Mouse (Mus musculus): ENCODE measurements around the gene Il33.
A peak's percentile ranks its signal among the peaks of the same experiment; 100 is the strongest.

Gene Il33

GRCm38 (mm10) chr19:29924638-29925258 is at the start of gene Il33:
Gene Il33 (plus strand): TSS chr19:29925114.
- peak; percentile 82 for DNase-seq (ENCODE audit: low read depth)

DNA sequence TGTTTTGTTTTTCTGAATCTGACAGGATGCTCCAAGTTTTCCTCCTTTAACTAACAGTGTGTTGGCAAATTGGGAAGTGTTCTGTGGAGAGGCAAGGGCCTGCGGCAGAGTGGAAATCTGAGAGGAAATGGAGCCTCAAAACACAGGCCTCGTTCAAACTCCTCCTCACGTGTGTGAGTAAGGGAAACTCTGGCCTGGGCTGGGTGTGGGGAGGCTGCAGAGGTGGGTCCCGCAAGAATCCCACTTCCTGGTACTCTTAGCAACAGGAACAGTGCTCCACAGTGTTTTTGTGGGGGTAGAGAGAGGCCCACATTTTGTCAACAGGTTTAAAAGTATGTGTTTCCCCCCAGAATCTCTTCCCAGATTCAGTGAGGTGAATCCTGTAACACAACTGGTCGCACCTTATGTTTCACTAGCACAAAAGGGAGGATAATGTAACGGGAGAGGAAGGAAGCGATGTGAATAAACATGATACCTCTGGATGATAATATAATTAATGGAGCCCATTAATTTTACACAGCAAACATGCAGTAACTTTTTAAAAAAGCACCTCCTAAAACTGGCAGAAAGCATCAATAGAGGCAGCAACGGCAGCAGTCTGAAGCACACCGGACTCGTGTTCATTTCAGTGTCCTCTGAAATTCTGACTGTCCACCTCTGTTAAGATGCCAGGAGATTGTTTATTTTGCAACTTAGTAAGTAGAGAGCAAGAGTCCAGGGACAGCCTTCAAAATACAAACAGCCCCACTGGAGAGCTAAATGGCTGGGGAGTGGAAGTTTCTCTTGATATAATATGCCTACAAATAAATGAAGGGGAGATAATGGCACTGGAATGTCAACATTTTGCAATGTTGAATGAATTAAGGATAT is 47.3 kb upstream of the Il33 start:
- no peak for DNase-seq (ENCODE audit: low read depth)

- DNase-seq (ENCODE audit: low read depth): no peak
Observed at GRCm38 (mm10) chr19:29878896-29879504, 45.9 kb upstream of the Il33 start.

DNA sequence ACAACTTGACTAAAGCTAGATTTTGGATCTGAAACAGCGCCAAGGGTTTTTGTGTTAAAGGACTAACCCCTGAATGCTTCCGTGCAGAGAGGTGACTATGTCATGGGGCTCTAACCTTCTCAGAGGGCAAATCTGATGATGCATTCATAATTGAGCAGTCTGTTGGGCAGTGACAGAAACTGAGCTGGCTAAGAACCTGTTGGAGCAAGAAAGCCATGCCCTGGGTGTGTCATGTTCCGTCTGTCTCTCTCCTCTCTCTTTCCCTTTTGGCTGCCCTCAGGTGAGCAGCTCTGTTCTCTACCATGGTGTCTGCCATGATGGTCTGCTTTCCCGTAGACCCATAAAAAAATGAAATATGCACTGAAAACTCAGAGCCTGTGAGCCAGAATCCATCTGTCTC is 44.0 kb upstream of the Il33 start:
- DNase-seq (ENCODE audit: low read depth): no peak

GRCm38 (mm10) chr19:29882696-29883095 is 42.2 kb upstream of the Il33 start:
- no peak for DNase-seq (ENCODE audit: low read depth)

DNA sequence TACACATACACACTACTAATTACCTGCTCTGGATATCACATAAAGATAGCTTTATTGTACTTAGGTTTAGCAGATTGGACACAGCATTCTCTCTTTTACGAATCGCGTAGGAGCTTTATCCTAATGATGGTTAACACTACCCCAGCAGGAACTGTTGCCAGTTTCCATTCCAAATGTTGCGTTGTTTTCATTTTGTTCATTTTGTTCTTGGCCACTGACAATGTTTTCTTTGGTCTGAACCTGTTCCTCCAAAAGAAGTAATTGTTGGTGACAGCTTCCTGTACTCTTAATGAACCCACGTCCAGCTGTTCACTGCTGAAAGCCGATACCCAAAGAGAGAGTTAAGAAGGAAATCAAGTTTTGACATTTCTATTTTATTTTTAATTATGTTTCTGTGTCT is 39.4 kb upstream of the Il33 start:
- DNase-seq (ENCODE audit: low read depth): no peak

DNA sequence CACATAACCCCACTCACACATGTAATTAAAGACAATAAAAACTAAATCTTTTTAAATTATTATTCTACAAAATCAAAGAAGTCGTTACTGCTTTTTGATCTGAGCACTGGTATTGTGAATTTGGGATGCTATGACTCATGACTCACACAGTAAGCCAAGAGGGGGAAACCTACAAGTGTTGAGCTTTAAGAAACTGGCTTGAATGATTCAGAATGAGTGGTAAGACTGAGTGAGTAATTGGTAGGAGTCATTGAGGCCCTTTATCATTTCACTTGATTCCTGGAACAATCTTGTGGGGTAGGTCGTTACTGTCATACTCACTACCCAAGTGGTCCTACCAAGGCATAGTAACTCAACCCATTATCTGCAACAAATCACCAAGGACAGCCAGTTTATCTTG is 37.4 kb upstream of the Il33 start:
- peak; percentile 48 for DNase-seq (ENCODE audit: low read depth)

GRCm38 (mm10) chr19:29888946-29889345 is 36.0 kb upstream of the Il33 start:
- no peak for DNase-seq (ENCODE audit: low read depth)

DNA sequence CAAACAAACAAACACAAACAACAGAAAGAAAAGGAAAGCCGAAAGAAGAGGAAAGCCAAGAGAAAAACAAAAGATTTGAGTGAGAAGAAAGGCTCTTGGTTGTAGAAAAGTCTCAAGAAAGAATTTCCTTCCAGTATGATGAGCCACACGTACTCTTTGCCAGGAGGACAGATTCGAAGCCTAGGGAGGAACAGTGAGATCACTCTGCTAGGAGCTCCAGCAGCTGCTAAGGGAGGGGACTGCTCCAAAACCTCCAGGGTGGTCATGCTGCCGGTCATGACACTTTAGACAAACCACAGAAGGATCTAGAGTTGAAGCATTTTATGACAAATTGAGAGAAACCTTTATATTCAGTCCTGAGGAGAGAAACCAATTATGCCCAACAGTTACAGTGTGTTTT is 32.9 kb upstream of the Il33 start:
- no peak for DNase-seq (ENCODE audit: low read depth)

DNA sequence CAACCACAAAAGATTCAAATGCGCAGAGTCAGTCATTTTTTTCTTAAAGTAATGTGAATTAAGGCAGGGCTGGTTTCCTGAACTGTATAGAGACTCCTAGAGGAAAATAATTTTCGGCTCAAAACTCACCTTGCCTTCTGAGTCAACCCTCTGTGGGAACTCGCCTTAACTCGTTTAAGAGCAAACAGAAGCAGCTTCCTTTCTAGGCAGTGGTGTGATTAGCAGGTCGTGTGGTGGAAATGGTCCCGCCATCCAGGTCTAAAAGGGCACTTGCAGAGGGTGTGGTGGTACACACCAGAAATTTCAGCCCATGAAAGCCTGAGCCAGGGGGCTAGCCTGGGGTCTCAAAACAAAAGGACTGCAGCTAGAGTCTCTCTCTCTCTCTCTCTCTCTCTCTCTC is 32.1 kb upstream of the Il33 start:
- DNase-seq (ENCODE audit: low read depth): no peak

DNA sequence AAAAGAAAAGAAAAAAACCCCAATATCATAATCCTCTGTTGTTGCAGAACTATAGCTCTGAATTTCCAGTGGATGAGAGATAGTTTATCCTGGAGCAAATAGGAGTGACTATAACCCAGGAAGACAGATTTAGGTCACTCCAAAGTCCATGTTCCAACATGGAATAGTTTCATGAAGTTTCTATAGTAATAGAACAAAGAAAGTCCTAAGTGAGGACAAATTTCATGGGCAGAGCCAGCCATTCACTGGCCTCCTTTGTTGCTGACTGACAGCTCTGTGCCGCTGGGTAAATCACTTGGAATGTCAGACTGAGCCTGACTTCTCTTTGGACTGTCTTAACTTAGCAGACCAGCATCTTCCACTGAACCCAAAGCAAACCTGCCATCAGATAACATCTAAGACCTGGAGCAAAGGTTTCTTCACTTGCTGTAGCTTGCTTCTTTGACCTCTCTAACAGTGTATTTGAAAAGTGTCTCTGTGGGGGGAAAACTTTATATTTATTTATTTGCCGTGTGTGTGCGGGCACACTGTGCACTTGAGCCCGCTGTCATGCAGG is 31.1 kb upstream of the Il33 start:
- no peak for DNase-seq (ENCODE audit: low read depth)

GRCm38 (mm10) chr19:29894381-29894780 is 30.5 kb upstream of the Il33 start:
- peak; percentile 24 for DNase-seq (ENCODE audit: low read depth)

- no peak for DNase-seq (ENCODE audit: low read depth)
Observed at GRCm38 (mm10) chr19:29895047-29895446, 29.9 kb upstream of the Il33 start.

GRCm38 (mm10) chr19:29900318-29900717 is 24.6 kb upstream of the Il33 start:
- peak; percentile 67 for DNase-seq (ENCODE audit: low read depth)

- no peak for DNase-seq (ENCODE audit: low read depth)
Observed at GRCm38 (mm10) chr19:29902343-29903070, 22.4 kb upstream of the Il33 start.

GRCm38 (mm10) chr19:29905896-29906295 is 19.0 kb upstream of the Il33 start:
- DNase-seq (ENCODE audit: low read depth): peak; percentile 32

GRCm38 (mm10) chr19:29909166-29909565 is 15.7 kb upstream of the Il33 start:
- peak; percentile 60 for DNase-seq (ENCODE audit: low read depth)

DNA sequence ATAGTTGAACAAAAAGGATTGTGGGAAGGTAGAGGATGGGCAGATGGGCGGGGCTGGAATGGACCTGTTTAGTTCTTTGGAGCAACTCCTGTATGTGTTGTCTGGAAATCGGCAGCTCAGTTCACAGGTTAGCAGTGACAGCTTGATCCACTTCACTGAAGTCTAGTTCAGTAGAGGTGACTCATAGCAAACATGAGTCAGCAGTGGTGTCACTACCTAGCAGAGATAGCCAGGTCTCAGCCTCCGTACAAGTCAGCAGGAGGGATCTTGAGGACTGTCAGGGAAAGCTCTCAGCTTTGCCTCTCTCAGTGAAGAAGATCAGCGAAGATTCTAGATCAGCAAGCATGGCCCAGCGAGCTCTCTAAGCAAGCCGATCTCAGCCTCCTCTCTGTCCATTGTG is 13.0 kb upstream of the Il33 start:
- DNase-seq (ENCODE audit: low read depth): peak; percentile 26

GRCm38 (mm10) chr19:29917421-29917820 is 7.5 kb upstream of the Il33 start:
- DNase-seq (ENCODE audit: low read depth): peak; percentile 31

DNA sequence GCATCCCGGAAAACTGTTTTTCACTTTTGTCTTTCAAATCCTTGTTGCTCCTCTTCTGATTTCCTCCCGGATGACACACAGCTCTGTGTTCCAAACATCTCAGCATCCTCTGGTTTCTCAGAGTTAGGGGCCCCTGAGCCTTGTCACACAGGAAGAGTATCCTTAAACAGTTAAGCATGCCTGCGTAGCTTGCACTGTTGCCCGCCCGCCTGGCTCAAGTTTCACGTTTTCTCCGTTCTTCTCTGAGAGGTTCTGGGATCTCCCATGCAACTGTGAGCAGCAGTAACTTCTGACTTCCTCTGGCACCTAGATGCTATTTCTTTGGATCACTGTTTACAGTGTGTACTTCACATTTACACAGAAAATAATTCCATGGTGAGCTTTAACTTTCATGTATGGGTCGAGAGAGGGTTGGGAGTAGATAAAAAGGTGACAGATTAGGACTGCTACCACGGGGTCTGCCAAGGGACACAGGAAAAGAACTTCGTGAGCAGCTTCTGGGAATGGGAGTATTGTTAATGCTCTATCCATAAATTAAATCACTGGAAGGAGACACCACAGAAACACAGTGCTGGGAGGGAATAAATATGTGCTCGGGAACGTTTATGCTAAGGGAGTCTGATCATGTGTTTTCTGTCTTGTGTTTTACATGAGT is 1.3 kb downstream of the Il33 start:
- DNase-seq (ENCODE audit: low read depth): no peak

GRCm38 (mm10) chr19:29930296-29930695 is 5.4 kb downstream of the Il33 start:
- peak; percentile 58 for DNase-seq (ENCODE audit: low read depth)

DNA sequence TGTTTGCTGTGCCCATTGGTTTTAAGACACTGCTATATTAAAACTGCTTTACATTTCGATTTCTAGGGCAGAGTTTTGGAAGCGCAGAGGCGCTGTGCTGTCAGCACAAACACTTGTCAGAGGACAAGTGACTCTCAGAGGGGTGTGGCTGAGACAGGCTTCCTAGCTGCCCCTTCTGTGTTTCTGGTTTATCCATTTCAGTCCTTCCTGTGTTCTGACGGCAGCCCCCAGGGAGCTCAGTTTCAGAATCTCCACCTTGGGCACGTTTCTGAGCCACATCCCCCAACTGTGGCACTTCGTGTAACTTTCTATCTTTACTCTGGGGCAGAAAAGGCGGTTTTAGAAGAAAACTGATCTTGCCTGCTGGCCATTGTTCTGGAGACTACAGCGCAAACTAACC is 12.5 kb downstream of the Il33 start:
- DNase-seq (ENCODE audit: low read depth): no peak
